Mouse (Mus musculus) cerebellum, adult 11-12 months (tissue): Measurements from ENCODE around the gene Cacna1d.

Source experiments
- DNase-seq: peaks from one replicate; pipeline ENCODE4 v3.0.0; 2022

The Cacna1d gene

DNA sequence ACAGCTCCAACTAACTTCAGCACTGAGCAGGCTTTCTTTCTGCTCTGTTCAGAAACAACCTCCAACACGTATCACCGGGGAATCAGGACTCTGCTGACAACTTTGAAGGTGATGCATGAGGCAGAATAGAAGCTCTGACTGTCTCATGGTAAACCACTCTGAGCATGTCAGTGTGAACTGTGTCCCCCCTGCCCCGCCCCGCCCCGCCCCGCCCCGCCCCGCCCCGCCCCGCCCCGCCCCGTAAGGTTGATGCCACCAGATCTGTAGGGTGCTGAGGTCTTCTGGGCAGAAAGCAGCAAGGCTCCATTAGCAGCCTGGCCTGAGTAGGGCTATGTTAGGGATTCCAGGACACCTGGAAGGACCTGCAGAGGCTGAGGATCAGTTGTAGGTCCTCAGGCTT, 424.5 kb downstream of the Cacna1d start:
- DNase-seq = no peak

DNA sequence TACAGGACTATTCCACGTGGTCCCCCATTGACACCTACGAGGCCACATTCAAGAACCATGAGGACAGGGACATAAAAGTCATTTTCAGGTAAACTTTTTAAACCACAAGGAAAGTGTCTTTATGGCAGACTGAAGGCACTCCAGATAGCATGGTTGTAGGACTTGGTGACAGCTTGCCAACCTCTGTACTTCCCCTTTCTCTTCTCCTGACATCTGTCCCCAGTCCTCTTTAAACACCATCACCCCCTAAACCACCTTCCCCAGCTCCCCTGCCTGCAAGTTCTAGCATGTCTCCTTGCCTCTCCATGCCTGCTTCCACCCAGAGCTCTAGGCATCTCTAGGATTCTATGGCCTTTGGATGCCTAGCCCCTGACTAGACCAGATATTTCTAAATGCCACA, 426.4 kb downstream of the Cacna1d start:
- DNase-seq = no peak

DNA sequence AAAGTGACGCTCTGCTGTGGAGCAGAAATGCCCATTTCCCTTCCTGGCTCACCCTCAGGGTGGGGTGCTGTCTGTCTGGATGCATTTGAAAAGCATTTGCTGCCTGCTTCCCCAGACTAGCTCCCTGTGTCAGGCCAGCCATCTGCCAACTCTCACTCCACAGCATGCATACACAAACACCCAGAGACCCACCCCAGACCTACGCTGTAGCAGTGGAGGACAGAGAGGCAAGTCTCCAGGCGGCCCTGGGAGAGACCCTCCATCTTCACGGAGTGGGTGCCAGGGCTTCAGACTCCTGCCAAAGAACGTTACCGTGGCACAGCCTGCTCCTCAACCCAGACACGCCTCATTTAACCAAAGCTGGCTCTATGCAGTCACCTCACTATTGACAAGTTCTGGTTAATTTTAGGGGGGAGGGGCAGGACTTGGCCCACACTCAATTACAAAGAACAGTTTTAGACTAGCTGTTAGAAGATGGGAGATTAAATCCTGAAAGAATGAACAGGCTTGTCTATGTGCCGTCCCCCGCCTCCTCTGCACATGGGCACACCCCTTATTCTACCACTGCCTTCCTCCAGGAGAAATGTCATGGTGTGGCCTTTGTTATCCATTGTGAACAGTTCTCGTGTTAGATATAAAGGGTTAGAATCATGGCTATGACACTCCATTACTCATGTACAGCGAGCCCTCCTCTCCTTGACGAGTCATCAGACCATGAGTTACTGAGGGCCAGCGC, 435.1 kb downstream of the Cacna1d start:
- no peak for DNase-seq

DNA sequence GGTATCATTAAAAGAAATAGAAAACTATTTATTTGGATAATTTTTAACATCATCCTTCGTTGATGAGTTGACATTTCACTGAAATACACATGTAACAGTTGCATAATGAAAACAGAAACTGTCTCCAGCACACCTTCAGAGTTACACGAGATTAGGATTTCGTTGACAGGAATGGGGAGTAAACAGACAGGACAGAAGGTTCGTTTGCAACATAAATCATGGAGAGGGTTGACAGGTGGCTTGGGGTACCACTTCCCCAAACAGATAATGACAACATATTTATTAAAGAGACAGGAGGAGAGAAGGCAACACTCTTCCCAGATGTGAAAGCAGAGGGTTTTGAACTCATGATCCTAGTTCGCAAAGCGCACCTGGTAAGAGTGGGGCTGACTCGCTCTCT, 436.3 kb downstream of the Cacna1d start:
- DNase-seq = no peak

DNA sequence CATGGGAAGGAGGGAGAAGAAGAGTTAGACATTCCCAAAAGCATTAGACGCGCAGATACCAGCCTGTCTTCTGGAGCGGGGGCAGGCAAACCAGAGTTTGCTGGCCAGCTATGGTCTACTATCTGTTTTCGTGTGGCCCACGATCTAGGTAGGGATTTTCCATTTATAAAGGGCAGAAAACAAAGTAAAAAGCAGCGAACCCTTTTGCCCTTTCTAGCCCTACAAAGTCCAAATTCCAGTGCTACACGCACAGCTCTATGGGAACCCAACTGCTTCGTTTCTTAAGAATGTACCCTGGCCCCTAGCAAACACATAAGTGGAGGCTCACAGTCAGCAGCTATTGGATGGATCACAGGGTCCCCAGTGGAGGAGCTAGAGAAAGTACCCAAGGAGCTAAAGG, 441.0 kb downstream of the Cacna1d start:
- no peak for DNase-seq

DNA sequence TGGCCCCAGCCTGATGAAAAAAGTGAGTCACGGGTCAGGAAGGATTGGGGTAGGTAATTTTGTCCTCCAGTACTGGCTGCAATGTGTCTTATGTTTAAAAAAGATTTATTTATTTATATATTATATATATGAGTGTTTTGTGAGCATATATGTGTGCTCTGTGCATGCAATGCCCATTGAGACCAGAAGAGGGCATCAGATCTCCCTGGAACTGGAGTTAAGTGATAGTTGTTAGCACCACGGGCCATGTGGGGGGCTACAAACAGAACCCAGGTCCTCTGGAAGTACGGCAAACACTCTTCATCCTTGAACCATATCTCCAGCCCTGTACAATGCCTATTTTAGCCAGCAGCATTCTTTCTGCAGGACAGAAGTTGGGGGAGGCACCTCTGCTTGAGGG, 443.2 kb downstream of the Cacna1d start:
- DNase-seq = no peak

DNA sequence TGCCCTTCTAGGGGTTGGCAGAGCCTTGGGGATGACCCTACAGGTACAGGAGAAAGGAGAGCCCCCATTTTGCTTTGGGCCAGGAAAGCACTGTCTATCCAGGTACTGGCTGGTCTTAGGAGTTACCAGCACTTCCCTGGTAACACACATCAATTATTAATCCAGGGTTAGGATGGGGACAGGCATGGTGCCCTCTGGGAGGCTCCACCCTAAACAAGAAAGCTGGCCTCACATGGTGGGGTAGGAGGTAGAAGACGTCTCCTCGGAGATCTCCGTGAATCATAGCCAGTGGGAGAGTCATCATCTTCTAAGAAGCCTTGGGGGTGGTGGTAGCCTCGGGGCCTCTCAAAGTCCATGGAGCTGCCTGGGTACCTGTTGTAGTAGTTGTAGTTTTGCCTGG, 444.3 kb downstream of the Cacna1d start:
- no peak for DNase-seq

DNA sequence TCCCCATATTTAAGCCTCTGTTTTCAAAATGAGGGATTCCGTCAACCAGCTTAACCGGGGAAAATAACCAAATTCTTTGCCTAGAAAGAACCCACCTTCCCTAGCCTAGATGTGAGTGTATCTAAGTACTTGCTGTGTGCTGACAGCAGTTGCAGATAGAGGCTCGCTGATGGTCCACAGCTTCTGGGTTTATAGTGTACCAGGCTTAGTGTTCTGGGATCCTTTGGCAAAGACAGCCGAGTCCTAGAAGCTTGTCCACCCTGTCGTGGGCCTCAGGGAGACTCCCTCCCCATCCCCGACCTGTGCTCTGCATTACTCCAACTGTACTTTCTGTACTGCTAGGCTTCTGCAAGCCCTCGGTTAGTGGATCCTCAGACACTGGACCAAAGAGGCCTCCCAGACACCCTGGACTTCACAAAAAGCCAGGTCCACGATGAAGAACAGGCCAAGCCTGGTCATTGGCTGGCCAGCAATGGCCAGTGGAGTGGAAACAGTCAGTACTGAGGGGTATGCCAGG, 445.5 kb downstream of the Cacna1d start:
- no peak for DNase-seq

DNA sequence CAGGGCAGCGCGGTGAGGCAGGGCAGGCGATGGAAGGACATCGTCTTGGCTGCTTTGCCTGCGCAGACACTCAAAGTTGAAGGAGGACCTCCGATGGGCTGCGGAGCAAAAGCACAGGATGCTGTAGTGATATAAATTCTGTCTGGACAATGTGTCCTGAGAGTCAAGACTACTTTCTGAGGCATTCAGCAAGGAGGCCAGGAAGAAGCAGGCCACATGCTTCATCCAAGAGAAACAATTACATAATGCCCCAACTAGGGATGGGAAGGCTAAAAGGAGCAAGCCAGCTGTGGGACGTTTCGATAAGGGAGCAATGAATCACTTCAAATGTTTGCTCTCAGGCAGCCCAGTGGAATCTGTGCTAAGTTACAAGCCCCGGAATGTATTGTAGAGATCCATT, 446.0 kb downstream of the Cacna1d start:
- no peak for DNase-seq

DNA sequence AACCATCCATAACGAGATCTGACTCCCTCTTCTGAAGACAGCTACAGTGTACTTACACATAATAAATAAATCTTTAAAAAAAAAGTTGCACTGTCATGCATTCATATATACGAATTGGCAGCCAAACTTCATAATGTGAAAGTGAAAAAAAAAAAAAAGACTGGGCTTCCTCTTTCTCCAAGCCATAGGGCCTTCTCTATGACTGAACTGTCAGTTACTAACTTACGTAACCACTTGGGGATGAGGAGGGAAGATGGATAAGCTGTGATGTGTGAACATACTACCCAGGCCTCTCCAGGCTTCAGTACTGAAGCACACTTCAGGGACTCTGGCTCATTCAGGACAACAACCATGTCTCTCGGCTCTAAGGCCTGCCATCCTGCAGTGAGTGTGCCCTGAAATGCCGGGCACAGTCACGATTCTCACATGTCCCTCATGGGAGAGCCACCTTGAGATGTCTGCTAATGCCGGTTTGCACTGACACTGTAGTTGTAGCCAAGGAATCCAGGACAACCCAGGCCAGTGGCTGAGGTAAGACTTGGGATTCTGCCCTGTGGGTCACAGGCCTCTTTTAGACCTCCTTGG, 447.8 kb downstream of the Cacna1d start:
- no peak for DNase-seq

DNA sequence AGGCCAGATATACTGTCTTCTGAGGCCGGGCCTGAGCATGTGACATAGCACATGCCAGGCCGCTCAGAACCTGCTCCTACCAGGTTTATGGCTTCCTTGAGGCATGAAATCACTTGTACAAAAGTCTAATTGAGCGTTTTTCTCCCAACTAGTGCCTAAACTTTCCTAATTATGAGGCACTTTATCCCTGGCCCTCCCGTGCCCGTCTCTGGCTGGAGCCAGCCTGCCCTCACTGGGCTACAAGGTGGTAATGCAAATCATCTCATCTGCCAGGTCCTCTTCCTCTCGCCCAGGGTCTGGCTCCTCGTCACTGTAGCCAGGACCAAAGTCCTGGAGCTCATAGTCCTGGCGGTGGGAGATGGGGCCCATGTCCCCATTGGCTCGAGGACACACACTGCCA, 449.4 kb downstream of the Cacna1d start:
- DNase-seq = no peak

DNA sequence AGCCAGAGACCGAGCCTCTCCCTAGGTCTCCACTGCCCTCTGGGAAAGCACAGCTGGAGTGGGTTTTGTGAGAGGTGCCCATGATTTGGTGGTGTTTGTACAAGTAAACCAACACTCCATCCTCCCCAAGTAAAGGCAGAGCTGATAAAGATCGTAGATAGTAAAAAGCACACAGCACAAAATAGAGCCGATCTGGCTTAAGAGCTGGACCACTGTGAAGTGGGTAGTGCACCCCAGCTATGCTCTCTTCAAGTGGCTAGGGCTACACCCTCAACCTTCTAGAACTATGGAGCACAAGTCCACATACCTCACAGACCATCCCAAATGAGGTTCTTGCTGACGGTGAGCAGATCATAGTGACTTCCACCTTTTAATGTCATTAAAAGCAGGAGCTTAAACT, 451.8 kb downstream of the Cacna1d start:
- DNase-seq = no peak

DNA sequence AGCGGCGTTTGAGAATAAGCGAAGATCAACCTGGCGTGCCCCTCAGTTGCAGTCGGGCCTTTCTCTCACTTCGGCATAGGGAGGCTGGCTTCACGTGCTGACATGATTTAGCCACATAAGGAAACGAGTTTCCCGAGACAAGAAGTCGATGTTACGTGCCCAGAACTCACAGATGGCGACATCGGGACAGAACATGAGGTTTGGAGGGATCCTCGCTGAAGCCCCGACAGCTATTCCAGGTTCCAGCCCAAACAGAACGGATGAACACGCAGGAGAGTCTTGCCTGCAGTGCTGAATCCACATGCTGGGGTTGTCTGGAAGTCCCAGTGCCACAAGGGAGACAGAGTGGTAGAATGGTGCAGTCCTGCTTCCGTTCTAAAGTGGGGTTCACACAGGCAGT, 452.8 kb downstream of the Cacna1d start:
- DNase-seq = no peak

DNA sequence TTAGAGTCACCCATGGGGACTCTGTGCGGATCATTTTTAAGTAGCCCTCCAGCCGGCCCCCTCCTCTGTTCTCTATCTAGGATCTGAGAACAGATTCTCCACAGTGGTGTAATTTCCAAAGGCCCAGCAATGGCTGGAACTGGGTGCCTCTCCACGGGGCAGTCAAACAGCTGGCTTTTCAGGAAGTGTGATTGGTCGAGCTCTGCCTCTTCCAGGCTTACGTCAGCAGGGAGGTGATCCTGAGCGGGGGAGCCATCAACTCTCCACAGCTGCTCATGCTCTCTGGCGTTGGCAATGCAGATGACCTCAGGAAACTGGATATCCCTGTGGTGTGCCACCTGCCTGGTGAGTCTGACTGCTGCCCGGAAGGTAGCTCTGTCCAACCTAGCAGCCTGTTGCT, 457.9 kb downstream of the Cacna1d start:
- DNase-seq = no peak

DNA sequence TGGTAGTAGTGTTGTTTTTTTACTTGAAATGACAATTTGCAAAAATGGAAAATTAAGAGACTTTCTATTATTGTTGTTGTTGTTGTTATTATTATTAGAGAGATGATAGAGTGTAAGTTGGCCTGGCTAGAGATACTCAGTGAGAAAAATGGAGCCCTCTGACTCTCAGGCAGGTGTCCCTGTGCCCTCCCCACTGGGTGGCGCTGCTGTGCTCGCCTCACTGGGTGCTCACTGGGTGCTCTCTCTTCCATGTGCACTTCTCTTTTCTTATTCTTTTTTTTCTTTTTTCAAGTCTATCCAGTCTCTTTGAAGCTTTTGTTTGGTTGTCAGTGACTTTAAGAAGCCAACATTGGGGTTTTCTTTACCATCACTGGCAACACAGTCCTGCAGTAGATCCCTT, 463.9 kb downstream of the Cacna1d start:
- no peak for DNase-seq

DNA sequence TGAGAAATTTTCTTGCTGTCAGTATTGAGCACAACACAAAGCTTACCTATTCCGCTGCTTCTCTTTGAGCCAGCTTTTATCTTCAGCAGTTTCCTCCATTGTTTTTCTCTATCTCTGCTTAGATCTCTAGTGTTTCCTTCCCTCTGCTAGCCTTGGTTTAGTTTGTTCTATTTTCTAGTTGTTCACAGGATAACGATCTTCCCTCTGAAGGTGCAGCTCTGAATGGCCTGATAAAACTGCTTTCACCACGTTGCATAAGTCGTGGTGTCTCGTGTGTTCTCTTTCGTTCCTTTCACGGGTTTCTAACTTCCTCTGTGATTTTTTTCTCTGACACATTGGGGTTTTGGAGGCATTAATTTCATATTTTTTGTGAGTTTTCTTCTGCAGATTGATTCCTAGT, 466.9 kb downstream of the Cacna1d start:
- DNase-seq = no peak

DNA sequence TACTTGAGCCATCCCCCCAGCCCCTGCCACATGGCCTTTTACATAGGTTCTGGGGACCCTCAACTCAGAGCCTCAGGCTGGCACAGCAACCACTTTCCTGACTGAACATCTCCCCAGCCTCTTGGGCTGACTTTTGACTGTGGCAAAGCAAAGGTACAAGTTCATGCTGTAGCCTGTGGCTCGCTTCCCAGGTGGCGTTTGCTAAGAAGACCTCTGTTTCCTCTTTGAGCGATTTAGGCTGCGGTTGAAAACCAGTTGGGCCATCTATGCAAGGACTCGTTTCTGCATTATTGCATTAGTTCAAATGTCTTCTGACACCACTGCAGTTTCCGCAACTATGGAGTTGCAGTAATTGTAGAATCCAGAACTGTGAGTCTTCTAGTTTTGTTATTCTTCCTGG, 468.8 kb downstream of the Cacna1d start:
- no peak for DNase-seq

DNA sequence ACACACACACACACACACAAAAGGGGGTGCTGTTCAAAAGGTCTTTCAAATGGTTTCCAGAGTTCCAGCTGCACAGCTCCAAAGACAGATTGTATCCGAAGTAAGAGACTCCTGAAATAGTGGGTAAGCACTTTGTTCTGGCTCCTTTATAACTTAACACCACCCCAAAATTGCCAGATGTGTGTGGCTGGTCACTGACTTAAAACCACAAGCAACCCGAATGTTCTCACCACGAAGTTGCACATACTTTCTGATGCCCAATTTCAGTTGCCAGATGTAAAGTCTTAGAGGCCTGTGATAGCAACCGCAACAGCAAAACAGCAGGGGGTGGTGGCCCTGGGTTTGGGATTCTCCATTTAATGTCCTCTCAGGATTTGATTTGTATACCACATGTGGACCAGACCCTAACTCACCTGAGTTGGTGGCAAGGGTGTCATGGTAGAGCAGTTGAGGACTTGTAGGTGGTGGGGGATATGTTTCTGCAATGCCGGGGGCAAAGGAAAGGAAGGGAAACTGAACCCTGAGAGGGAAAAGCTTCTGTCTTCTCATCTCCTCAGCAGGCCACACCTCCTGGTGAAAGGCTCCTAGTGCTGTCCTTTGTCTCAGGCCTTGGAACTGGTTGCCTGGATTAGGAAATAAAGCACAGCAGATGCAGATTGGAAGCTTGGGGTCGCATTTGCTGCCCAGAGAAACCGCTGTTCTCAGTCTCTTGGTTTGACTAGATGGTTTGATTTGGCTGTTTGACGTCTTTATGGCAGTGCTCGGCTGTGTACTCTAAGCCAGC, 471.3 kb downstream of the Cacna1d start:
- no peak for DNase-seq

DNA sequence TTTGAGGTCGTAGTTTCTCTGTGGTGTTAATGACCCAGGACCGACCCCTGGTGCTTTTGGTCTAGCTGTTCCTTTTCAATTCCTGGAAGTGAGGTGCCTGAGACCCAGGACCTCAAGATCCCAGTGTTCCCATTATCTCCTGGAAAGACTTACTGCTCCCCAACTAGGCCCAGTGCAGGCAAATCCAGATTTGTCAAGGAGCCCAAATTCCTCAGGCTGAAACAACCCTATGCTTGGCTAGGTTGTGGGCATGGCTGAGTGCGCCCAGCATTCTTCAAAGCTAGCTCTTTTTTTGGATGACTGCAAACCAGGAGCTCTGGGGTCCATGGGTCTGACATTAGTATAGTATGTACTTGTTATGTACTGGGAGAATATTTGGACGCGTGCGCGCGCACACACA, 471.9 kb downstream of the Cacna1d start:
- DNase-seq = no peak

DNA sequence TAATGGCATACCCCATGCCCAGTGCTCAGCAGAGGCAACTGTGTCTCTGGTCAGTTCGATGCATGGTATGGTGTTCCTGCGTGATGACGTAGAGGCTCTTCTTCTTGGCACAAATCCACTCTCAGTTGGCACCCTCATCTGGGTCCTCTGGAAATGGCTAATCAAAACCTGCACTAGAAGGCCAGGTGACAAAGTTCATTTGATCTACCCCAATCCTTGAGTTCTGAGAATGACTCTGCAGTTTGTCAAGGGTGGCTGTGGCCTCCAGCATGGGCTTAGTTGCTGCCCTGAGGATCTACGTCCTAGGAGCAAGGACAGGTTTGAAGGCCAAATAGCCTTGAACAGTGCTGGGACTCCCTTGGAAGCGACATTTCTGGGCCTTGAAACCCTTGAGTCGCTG, 472.4 kb downstream of the Cacna1d start:
- no peak for DNase-seq

DNA sequence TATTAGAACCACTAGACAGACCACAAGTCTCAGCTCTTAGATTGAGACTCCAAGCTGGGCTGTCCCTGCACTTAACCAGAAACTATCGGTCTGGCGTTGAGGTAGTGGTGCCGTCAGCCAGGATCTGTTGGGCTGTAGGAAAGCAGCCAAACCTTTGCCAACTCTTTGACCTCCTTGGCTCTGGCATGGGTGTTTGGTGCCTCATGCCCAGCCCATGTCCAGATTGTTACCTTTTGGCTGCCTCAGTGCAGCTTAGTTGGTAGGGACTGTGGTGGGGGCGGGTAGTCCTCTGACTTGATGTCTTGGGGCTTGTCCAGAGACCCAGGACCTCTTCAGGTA, 472.8 kb downstream of the Cacna1d start:
- DNase-seq = no peak

DNA sequence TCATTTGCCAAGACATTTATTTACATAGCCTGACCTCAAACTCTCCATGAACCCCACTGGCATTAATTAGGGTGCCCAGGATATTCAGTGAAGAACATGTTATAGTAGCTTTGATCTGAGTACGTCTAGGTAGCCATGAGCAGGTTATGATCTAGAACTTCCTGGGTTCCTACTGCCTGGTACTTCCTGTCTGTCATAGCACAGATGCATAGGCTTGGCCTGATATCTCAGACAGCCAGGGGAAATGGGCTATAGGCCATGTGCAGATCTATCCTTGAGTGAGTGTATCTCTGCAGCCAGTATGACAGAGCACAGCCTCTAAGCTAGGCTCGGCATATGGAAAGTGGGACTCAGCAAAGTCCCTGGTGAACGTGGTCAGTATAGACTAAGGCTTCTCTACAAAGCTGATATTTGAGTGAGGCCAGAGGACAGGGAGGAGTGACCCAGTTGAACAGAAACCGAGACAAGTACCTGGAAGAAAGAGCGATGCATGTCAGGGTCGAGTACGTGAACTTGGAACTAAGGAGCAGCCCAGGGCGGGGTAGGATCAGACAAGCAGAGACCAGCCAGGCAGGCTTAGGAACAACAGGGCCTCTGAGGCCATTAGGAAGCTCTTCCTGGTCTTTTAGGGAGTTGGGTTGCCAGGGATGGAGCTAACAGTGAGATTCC, 473.3 kb downstream of the Cacna1d start:
- no peak for DNase-seq

DNA sequence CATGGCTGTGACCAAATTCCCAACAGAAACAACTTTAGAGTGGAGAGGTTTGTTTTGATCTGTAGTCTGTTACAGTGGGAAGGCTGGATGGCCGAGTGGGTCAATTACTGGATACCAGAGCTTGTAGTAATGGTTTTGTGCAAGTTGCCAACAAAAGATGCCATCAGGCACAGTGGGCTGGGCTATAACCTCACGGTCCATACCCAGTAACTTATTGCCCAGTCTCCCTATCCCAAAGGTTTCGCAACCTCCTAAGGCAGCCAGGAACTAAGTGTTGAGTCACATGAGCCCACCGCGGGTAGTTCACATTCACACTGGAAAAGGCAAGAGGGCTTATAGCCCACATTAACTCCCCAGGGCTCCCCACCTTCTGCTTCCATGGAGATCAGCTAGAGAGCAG, 474.6 kb downstream of the Cacna1d start:
- DNase-seq = no peak

DNA sequence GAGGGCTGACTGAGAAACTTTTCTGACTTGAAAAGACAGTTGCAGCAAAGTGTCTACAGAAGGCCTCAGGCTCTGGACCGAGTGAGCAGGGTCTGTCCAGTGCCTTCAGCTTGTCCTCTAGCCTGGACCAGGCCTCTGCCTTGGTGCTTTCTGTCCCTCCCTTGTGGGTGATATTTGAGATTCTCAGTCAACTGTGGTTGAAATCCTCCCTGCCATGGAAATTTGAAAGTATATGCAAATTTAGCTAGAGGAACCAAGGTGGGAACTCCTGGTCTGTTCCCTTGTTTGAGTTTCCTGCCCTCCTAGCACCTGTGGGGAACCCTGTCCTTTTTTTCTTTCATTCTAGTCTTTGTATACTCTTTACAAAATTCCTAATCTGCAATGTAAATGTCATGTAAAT, 476.2 kb downstream of the Cacna1d start:
- DNase-seq = no peak
